Mouse (Mus musculus): Measurements from ENCODE around the gene Ssh1. TPM values are rescaled to one million over a fixed set of nuclear protein-coding genes. Genes with fewer than 3 reads are reported as not detected.

The Ssh1 gene
- polyA plus RNA-seq, 1 experiment from 2014 or later, result 5.1 TPM

GRCm38 (mm10) chr5:113965659-113966185 lies 28.0 kb downstream of the Ssh1 start:
- Histone ChIP-seq H3K4me2 (replicated peaks; ENCODE audit: low read depth) (no peak overlapping the region), H3K4me1 (replicated peaks; ENCODE audit: control insufficient read depth, insufficient read depth, low read length) (no peaks in the 10 kb centered on the region), H3K4me3 (ENCODE audit: low read depth, low read length) (no peak overlapping the region), H3K9me3 (ENCODE audit: control insufficient read depth) (no peaks in the 10 kb centered on the region), H3K36me3 (ENCODE audit: control insufficient read depth, insufficient read depth) (peaks cover 47% of the 10 kb centered on the region), H3K27ac (ENCODE audit: low read depth, low read length) (no peak overlapping the region), H3K9ac (ENCODE audit: low read depth, low read length) (no peak overlapping the region), H3K27me3 (replicated peaks; ENCODE audit: control insufficient read depth, insufficient read depth, low read length) (no peaks in the 10 kb centered on the region)
- WGBS, result 94% methylated on average over 7 of the region's 7 CpGs
- no peak for ATAC-seq
- no peak for TF ChIP-seq CTCF (IDR thresholded peaks at IDR 0.05; ENCODE audit: low read depth)

GRCm38 (mm10) chr5:113964972-113965371 lies 28.7 kb downstream of the Ssh1 start:
- H3K27ac ChIP-seq (ENCODE audit: low read depth, low read length), result no peak overlapping the region
- no peaks in the 10 kb centered on the region for H3K4me1 ChIP-seq (replicated peaks; ENCODE audit: control insufficient read depth, insufficient read depth, low read length)
- H3K4me2 ChIP-seq (replicated peaks; ENCODE audit: low read depth), result no peak overlapping the region
- H3K27me3 ChIP-seq (replicated peaks; ENCODE audit: control insufficient read depth, insufficient read depth, low read length), result no peaks in the 10 kb centered on the region
- H3K36me3 ChIP-seq (ENCODE audit: control insufficient read depth, insufficient read depth), result peaks cover 43% of the 10 kb centered on the region
- H3K4me3 ChIP-seq (ENCODE audit: low read depth, low read length), result no peak overlapping the region
- peak; percentile 74 for ATAC-seq
- H3K9ac ChIP-seq (ENCODE audit: low read depth, low read length), result no peak overlapping the region
- no peak for TF ChIP-seq CTCF (IDR thresholded peaks at IDR 0.05; ENCODE audit: low read depth)
- 59% methylated on average over 14 of the region's 14 CpGs for WGBS
- no peaks in the 10 kb centered on the region for H3K9me3 ChIP-seq (ENCODE audit: control insufficient read depth)

GRCm38 (mm10) chr5:113961776-113962175 lies 31.9 kb downstream of the Ssh1 start:
- ATAC-seq, result no peak
- Histone ChIP-seq H3K27ac (ENCODE audit: low read depth, low read length) (no peak overlapping the region), H3K4me2 (replicated peaks; ENCODE audit: low read depth) (no peak overlapping the region), H3K9me3 (ENCODE audit: control insufficient read depth) (no peaks in the 10 kb centered on the region), H3K27me3 (replicated peaks; ENCODE audit: control insufficient read depth, insufficient read depth, low read length) (no peaks in the 10 kb centered on the region), H3K4me1 (replicated peaks; ENCODE audit: control insufficient read depth, insufficient read depth, low read length) (no peaks in the 10 kb centered on the region), H3K9ac (ENCODE audit: low read depth, low read length) (no peak overlapping the region), H3K4me3 (ENCODE audit: low read depth, low read length) (no peak overlapping the region), H3K36me3 (ENCODE audit: control insufficient read depth, insufficient read depth) (peaks cover 40% of the 10 kb centered on the region)
- 72% methylated on average over 7 of the region's 7 CpGs for WGBS
- TF ChIP-seq CTCF (IDR thresholded peaks at IDR 0.05; ENCODE audit: low read depth), result no peak

- H3K27me3 ChIP-seq (replicated peaks; ENCODE audit: control insufficient read depth, insufficient read depth, low read length), result no peaks in the 10 kb centered on the region
- H3K36me3 ChIP-seq (ENCODE audit: control insufficient read depth, insufficient read depth), result peaks cover 32% of the 10 kb centered on the region
- H3K4me2 ChIP-seq (replicated peaks; ENCODE audit: low read depth), result no peak overlapping the region
- H3K4me1 ChIP-seq (replicated peaks; ENCODE audit: control insufficient read depth, insufficient read depth, low read length), result no peaks in the 10 kb centered on the region
- H3K9ac ChIP-seq (ENCODE audit: low read depth, low read length), result no peak overlapping the region
- no peak for ATAC-seq
- H3K4me3 ChIP-seq (ENCODE audit: low read depth, low read length), result no peak overlapping the region
- no peak for TF ChIP-seq CTCF (IDR thresholded peaks at IDR 0.05; ENCODE audit: low read depth)
- H3K27ac ChIP-seq (ENCODE audit: low read depth, low read length), result no peak overlapping the region
- no peaks in the 10 kb centered on the region for H3K9me3 ChIP-seq (ENCODE audit: control insufficient read depth)
- whole genome bisulfite sequencing, result 76% methylated on average over 7 of the region's 8 CpGs
These were observed 33.3 kb downstream of the Ssh1 start for GRCm38 (mm10) chr5:113960416-113960815.

GRCm38 (mm10) chr5:113959039-113959438 lies 34.7 kb downstream of the Ssh1 start:
- Histone ChIP-seq H3K9me3 (ENCODE audit: control insufficient read depth) (no peaks in the 10 kb centered on the region), H3K4me3 (ENCODE audit: low read depth, low read length) (no peak overlapping the region), H3K9ac (ENCODE audit: low read depth, low read length) (no peak overlapping the region), H3K27me3 (replicated peaks; ENCODE audit: control insufficient read depth, insufficient read depth, low read length) (no peaks in the 10 kb centered on the region), H3K27ac (ENCODE audit: low read depth, low read length) (no peak overlapping the region), H3K4me1 (replicated peaks; ENCODE audit: control insufficient read depth, insufficient read depth, low read length) (no peaks in the 10 kb centered on the region), H3K36me3 (ENCODE audit: control insufficient read depth, insufficient read depth) (peaks cover 25% of the 10 kb centered on the region), H3K4me2 (replicated peaks; ENCODE audit: low read depth) (no peak overlapping the region)
- ATAC-seq, result no peak
- TF ChIP-seq CTCF (IDR thresholded peaks at IDR 0.05; ENCODE audit: low read depth), result no peak
- 42% methylated on average over 6 of the region's 6 CpGs for WGBS

GRCm38 (mm10) chr5:113956510-113956909 lies 37.2 kb downstream of the Ssh1 start:
- peak; percentile 95 for TF ChIP-seq CTCF (IDR thresholded peaks at IDR 0.05; ENCODE audit: low read depth)
- ATAC-seq, result peak; percentile 58
- H3K36me3 ChIP-seq (ENCODE audit: control insufficient read depth, insufficient read depth), result peaks cover 40% of the 10 kb centered on the region

GRCm38 (mm10) chr5:113955691-113956090 lies 38.0 kb downstream of the Ssh1 start:
- WGBS, result 91% methylated on average over 8 of the region's 8 CpGs
- no peaks in the 10 kb centered on the region for H3K4me1 ChIP-seq (replicated peaks; ENCODE audit: control insufficient read depth, insufficient read depth, low read length)
- H3K9ac ChIP-seq (ENCODE audit: low read depth, low read length), result no peak overlapping the region
- ATAC-seq, result no peak
- peaks cover 47% of the 10 kb centered on the region for H3K36me3 ChIP-seq (ENCODE audit: control insufficient read depth, insufficient read depth)
- H3K9me3 ChIP-seq (ENCODE audit: control insufficient read depth), result no peaks in the 10 kb centered on the region
- H3K27ac ChIP-seq (ENCODE audit: low read depth, low read length), result no peak overlapping the region
- no peak overlapping the region for H3K4me3 ChIP-seq (ENCODE audit: low read depth, low read length)
- H3K27me3 ChIP-seq (replicated peaks; ENCODE audit: control insufficient read depth, insufficient read depth, low read length), result no peaks in the 10 kb centered on the region
- H3K4me2 ChIP-seq (replicated peaks; ENCODE audit: low read depth), result no peak overlapping the region
- no peak for TF ChIP-seq CTCF (IDR thresholded peaks at IDR 0.05; ENCODE audit: low read depth)

More at GRCm38 (mm10) chr5:113956510-113956909, 37.2 kb downstream of the Ssh1 start:
- H3K4me2 ChIP-seq (replicated peaks; ENCODE audit: low read depth), result no peak overlapping the region
- no peaks in the 10 kb centered on the region for H3K9me3 ChIP-seq (ENCODE audit: control insufficient read depth)
- H3K4me3 ChIP-seq (ENCODE audit: low read depth, low read length), result no peak overlapping the region
- no peak overlapping the region for H3K27ac ChIP-seq (ENCODE audit: low read depth, low read length)
- no peaks in the 10 kb centered on the region for H3K4me1 ChIP-seq (replicated peaks; ENCODE audit: control insufficient read depth, insufficient read depth, low read length)
- H3K9ac ChIP-seq (ENCODE audit: low read depth, low read length), result no peak overlapping the region
- 3% methylated on average over 4 of the region's 4 CpGs for WGBS
- no peaks in the 10 kb centered on the region for H3K27me3 ChIP-seq (replicated peaks; ENCODE audit: control insufficient read depth, insufficient read depth, low read length)
